Mouse (Mus musculus): Measurements from ENCODE around the gene Pfn1. TPM values are rescaled to one million over a fixed set of nuclear protein-coding genes. Genes with fewer than 3 reads are reported as not detected.

Pfn1 gene
- 1,240 and 3,635 TPM in 2 replicates for polyA plus RNA-seq (2012; rRNA removed; ENCODE audit: low replicate concordance)

GRCm38 (mm10) chr11:70654198-70654922 is at the start of gene Pfn1:
Gene Pfn1 (minus strand): TSS chr11:70654644.

GRCm38 (mm10) chr11:70699722-70700556 is 45.5 kb upstream of the Pfn1 start, which contains the start of the genes Inca1 and Kif1c:
Gene Inca1 (minus strand): TSS chr11:70700155.
Gene Kif1c (plus strand): TSS chr11:70700548.

GRCm38 (mm10) chr11:70687601-70688199 is 33.3 kb upstream of the Pfn1 start, which contains the start of gene Camta2:
Gene Camta2 (minus strand): TSS chr11:70688105.

GRCm38 (mm10) chr11:70668771-70669505 is 14.5 kb upstream of the Pfn1 start, which contains the start of gene Spag7:
Gene Spag7 (minus strand): TSS chr11:70669416.

GRCm38 (mm10) chr11:70656964-70657363 is 2.5 kb upstream of the Pfn1 start, which contains the start of gene Eno3:
Gene Eno3 (plus strand): TSS chr11:70657202.

GRCm38 (mm10) chr11:70646691-70647650 is 7.5 kb downstream of the Pfn1 start, which contains the start of the genes Rnf167 and Slc25a11:
Gene Rnf167 (plus strand): TSS chr11:70647235.
Gene Slc25a11 (minus strand): TSS chr11:70647479.

GRCm38 (mm10) chr11:70638714-70639278 is 15.6 kb downstream of the Pfn1 start, which contains the start of gene Gp1ba:
Gene Gp1ba (plus strand): TSS chr11:70639122.

GRCm38 (mm10) chr11:70619101-70619500 is 35.3 kb downstream of the Pfn1 start, which contains the start of gene Chrne:
Gene Chrne (minus strand): TSS chr11:70619216.

GRCm38 (mm10) chr11:70615516-70616093 is 38.8 kb downstream of the Pfn1 start, which contains the start of gene 4930544D05Rik:
Gene 4930544D05Rik (plus strand): TSS chr11:70615848.

Other genes with a start within 250 kb of the Pfn1 start
- 20.5 and 21.3 TPM in 2 replicates for gene Pelp1, start 244.6 kb downstream of the Pfn1 start, polyA plus RNA-seq (2012; rRNA removed; ENCODE audit: low replicate concordance)
- 101 and 115 TPM in 2 replicates for gene Arrb2, start 222.0 kb downstream of the Pfn1 start, polyA plus RNA-seq (2012; rRNA removed; ENCODE audit: low replicate concordance)
- gene Med11, start 202.7 kb downstream of the Pfn1 start, polyA plus RNA-seq (2012; rRNA removed; ENCODE audit: low replicate concordance): 18.4 and 20.8 TPM in 2 replicates
- 15.4 and 27.1 TPM in 2 replicates for gene Zmynd15, start 195.2 kb downstream of the Pfn1 start, polyA plus RNA-seq (2012; rRNA removed; ENCODE audit: low replicate concordance)
- 55.8 and 86.0 TPM in 2 replicates for gene Cxcl16, start 194.7 kb downstream of the Pfn1 start, polyA plus RNA-seq (2012; rRNA removed; ENCODE audit: low replicate concordance)
- 0.94 and 1.3 TPM in 2 replicates for gene Tm4sf5, start 149.4 kb downstream of the Pfn1 start, polyA plus RNA-seq (2012; rRNA removed; ENCODE audit: low replicate concordance)
- gene Vmo1, start 140.0 kb downstream of the Pfn1 start, polyA plus RNA-seq (2012; rRNA removed; ENCODE audit: low replicate concordance): 0.23 TPM in 1 of 2 replicates, not detected in the other
- 0.74 TPM in 1 of 2 replicates, not detected in the other for gene Gltpd2, start 135.4 kb downstream of the Pfn1 start, polyA plus RNA-seq (2012; rRNA removed; ENCODE audit: low replicate concordance)
- gene Psmb6, start 129.3 kb downstream of the Pfn1 start, polyA plus RNA-seq (2012; rRNA removed; ENCODE audit: low replicate concordance): 252 and 327 TPM in 2 replicates
- not detected in 2 replicates for gene Gm40193, start 121.7 kb downstream of the Pfn1 start, polyA plus RNA-seq (2012; rRNA removed; ENCODE audit: low replicate concordance)
- 28.4 and 44.8 TPM in 2 replicates for gene Pld2, start 114.6 kb downstream of the Pfn1 start, polyA plus RNA-seq (2012; rRNA removed; ENCODE audit: low replicate concordance)
- 64.3 and 105 TPM in 2 replicates for gene Mink1, start 91.8 kb downstream of the Pfn1 start, polyA plus RNA-seq (2012; rRNA removed; ENCODE audit: low replicate concordance)
- not detected in 2 replicates for gene 4930544D05Rik, start 38.8 kb downstream of the Pfn1 start, polyA plus RNA-seq (2012; rRNA removed; ENCODE audit: low replicate concordance)
- 0.42 and 4.9 TPM in 2 replicates for gene Chrne, start 35.4 kb downstream of the Pfn1 start, polyA plus RNA-seq (2012; rRNA removed; ENCODE audit: low replicate concordance)
- gene Gp1ba, start 15.5 kb downstream of the Pfn1 start, polyA plus RNA-seq (2012; rRNA removed; ENCODE audit: low replicate concordance): 0.09 and 0.17 TPM in 2 replicates
- 136 and 150 TPM in 2 replicates for gene Rnf167, start 7.4 kb downstream of the Pfn1 start, polyA plus RNA-seq (2012; rRNA removed; ENCODE audit: low replicate concordance)
- gene Slc25a11, start 7.2 kb downstream of the Pfn1 start, polyA plus RNA-seq (2012; rRNA removed; ENCODE audit: low replicate concordance): 123 and 227 TPM in 2 replicates
- 11.3 and 926 TPM in 2 replicates for gene Eno3, start 2.6 kb upstream of the Pfn1 start, polyA plus RNA-seq (2012; rRNA removed; ENCODE audit: low replicate concordance)
- 20.5 and 29.2 TPM in 2 replicates for gene Spag7, start 14.8 kb upstream of the Pfn1 start, polyA plus RNA-seq (2012; rRNA removed; ENCODE audit: low replicate concordance)
- 33.8 and 45.0 TPM in 2 replicates for gene Camta2, start 33.5 kb upstream of the Pfn1 start, polyA plus RNA-seq (2012; rRNA removed; ENCODE audit: low replicate concordance)
- gene Inca1, start 45.5 kb upstream of the Pfn1 start, polyA plus RNA-seq (2012; rRNA removed; ENCODE audit: low replicate concordance): 10.5 and 16.7 TPM in 2 replicates
- 83.1 and 86.5 TPM in 2 replicates for gene Kif1c, start 45.9 kb upstream of the Pfn1 start, polyA plus RNA-seq (2012; rRNA removed; ENCODE audit: low replicate concordance)
- gene Zfp3, start 109.6 kb upstream of the Pfn1 start, polyA plus RNA-seq (2012; rRNA removed; ENCODE audit: low replicate concordance): 1.7 and 2.0 TPM in 2 replicates
- gene Scimp, start 157.9 kb upstream of the Pfn1 start, polyA plus RNA-seq (2012; rRNA removed; ENCODE audit: low replicate concordance): 4.0 and 6.2 TPM in 2 replicates
- gene Rabep1, start 190.1 kb upstream of the Pfn1 start, polyA plus RNA-seq (2012; rRNA removed; ENCODE audit: low replicate concordance): 3.8 and 3.9 TPM in 2 replicates